ENCODE assay signal across 9 mouse cellular contexts in genomic region chr4:124742839-124743238, GRCm38 (mm10). TPM values are rescaled to one million over a fixed set of nuclear protein-coding genes. Genes with fewer than 3 reads are reported as not detected.
DNase-seq lines count a peak whose midpoint lies in the region; ATAC-seq and TF ChIP-seq lines count a peak whose summit lies in the region.
"Had no signal": no experiment of that assay in that cellular context is flagged by ENCODE, and none has a peak within 500 bp of the region (broad histone marks: within the 10 kb centered on the region; RNA-seq: fewer than 3 reads in every experiment).

No protein-coding gene starts in this region.

- H3K9me3 ChIP-seq in neural tube, embryonic 13.5 days: no peaks in the 10 kb centered on the region
- H3K9me3 ChIP-seq: neural tube, embryonic 12.5 days had no signal

- TF ChIP-seq CTCF in small intestine, adult 2 months (IDR thresholded peaks at IDR 0.05; ENCODE audit: extremely low read depth, insufficient read length, insufficient replicate concordance, low read depth, low read length): no peak

- 93% methylated on average over 11 of the region's 11 CpGs for WGBS in neural tube, embryonic 13.5 days
- 50% methylated on average over 11 of the region's 11 CpGs for whole genome bisulfite sequencing in small intestine, adult 2 months

- peak; percentile 57 for DNase-seq in kidney, adult 18-20 months
- DNase-seq in kidney, postnatal 10 days: no peak
- no peak for DNase-seq in neural tube, embryonic 10.5 days (ENCODE audit: extremely low spot score, low spot score)
- peak; percentile 54 for DNase-seq in kidney, postnatal 14 days
- no peak for DNase-seq in adipocyte (ENCODE audit: low spot score)
- no peak for DNase-seq in adrenal gland, adult (ENCODE audit: inconsistent age in 2 of 2, low spot score in 1 of 2)

- H3K27ac ChIP-seq in neural tube, embryonic 13.5 days (replicated peaks): no peak overlapping the region
- H3K27ac ChIP-seq in small intestine, adult 2 months (ENCODE audit: insufficient read depth, low read depth, low read length): peak overlapping the region; percentile 57; the same call in 1 of the 2 replicates
- H3K27ac ChIP-seq: neural tube, embryonic 12.5 days had no signal

- peak overlapping the region; percentile 78; the same call in 1 of the 2 replicates for H3K4me2 ChIP-seq in neural tube, embryonic 13.5 days

- no peak for TF ChIP-seq POLR2A in small intestine, adult 2 months (IDR thresholded peaks at IDR 0.05; ENCODE audit: low read depth, low read length)

- no peaks in the 10 kb centered on the region for H3K27me3 ChIP-seq in neural tube, embryonic 13.5 days
- H3K27me3 ChIP-seq in small intestine, adult 2 months (ENCODE audit: control insufficient read depth, insufficient read depth, low read length): no peaks in the 10 kb centered on the region
- H3K27me3 ChIP-seq: neural tube, embryonic 12.5 days had no signal

- no peak overlapping the region for H3K9ac ChIP-seq in neural tube, embryonic 13.5 days

- H3K4me3 ChIP-seq in neural tube, embryonic 13.5 days: no peak overlapping the region
- H3K4me3 ChIP-seq in small intestine, adult 2 months (ENCODE audit: low read depth, low read length): no peak overlapping the region

- peaks cover 31% of the 10 kb centered on the region for H3K36me3 ChIP-seq in neural tube, embryonic 13.5 days
- no peaks in the 10 kb centered on the region for H3K36me3 ChIP-seq in small intestine, adult 2 months (ENCODE audit: control insufficient read depth, insufficient read depth, low read length)
- H3K36me3 ChIP-seq: neural tube, embryonic 12.5 days had no signal

- peaks cover 14% of the 10 kb centered on the region for H3K4me1 ChIP-seq in neural tube, embryonic 13.5 days (replicated peaks)
- H3K4me1 ChIP-seq in small intestine, adult 2 months (ENCODE audit: control insufficient read depth, insufficient read depth, insufficient read length, low read length): peaks cover 14% of the 10 kb centered on the region; the same call in 1 of the 2 replicates

- ATAC-seq in neural tube, embryonic 13.5 days (ENCODE audit: low read depth): no peak

RNA-seq across cellular contexts. Expression of gene Inpp5b, which starts 1.2 kb away (rescaled TPM):
- polyA plus RNA-seq in neural tube, embryonic 13.5 days (2015; fragmentation: Nextera tagmentation; extraction: Ambion mirVana): 23.6 and 29.1 TPM in 2 replicates
- polyA plus RNA-seq in small intestine, adult 2 months (2012; rRNA removed): 21.8 and 26.7 TPM in 2 replicates

RNA-seq across cellular contexts. Expression of gene Sf3a3, which starts 28.3 kb away (rescaled TPM):
- 101 and 115 TPM in 2 replicates for polyA plus RNA-seq in neural tube, embryonic 13.5 days (2015; fragmentation: Nextera tagmentation; extraction: Ambion mirVana)
- polyA plus RNA-seq in small intestine, adult 2 months (2012; rRNA removed): 3.3 and 7.2 TPM in 2 replicates

RNA-seq across cellular contexts. Expression of gene Fhl3, which starts 42.3 kb away (rescaled TPM):
- 2.6 and 2.9 TPM in 2 replicates for polyA plus RNA-seq in neural tube, embryonic 13.5 days (2015; fragmentation: Nextera tagmentation; extraction: Ambion mirVana)
- polyA plus RNA-seq in small intestine, adult 2 months (2012; rRNA removed): 6.8 and 9.2 TPM in 2 replicates

RNA-seq across cellular contexts. Expression of gene Utp11, which starts 49.4 kb away (rescaled TPM):
- polyA plus RNA-seq in neural tube, embryonic 13.5 days (2015; fragmentation: Nextera tagmentation; extraction: Ambion mirVana): 49.2 and 54.2 TPM in 2 replicates
- polyA plus RNA-seq in small intestine, adult 2 months (2012; rRNA removed): 0.57 and 0.85 TPM in 2 replicates

RNA-seq across cellular contexts. Expression of gene Mtf1, which starts 59.1 kb away (rescaled TPM):
- 11.7 and 12.2 TPM in 2 replicates for polyA plus RNA-seq in neural tube, embryonic 13.5 days (2015; fragmentation: Nextera tagmentation; extraction: Ambion mirVana)
- 2.8 and 12.4 TPM in 2 replicates for polyA plus RNA-seq in small intestine, adult 2 months (2012; rRNA removed)

Comparison
In these comparisons a context has a peak if more than half of its experiments do, and no peak if none do; other contexts are left out.
1. DNase-seq: peak in kidney, adult 18-20 months (single experiment) and kidney, postnatal 14 days (single experiment); none in kidney, postnatal 10 days (single experiment), neural tube, embryonic 10.5 days (single experiment), adipocyte (single experiment) and adrenal gland, adult (0 of 2).
2. RNA of gene Sf3a3, which starts 28.3 kb away (polyA plus RNA-seq): 101 to 115 TPM in neural tube, embryonic 13.5 days; 3.3 to 7.2 TPM in small intestine, adult 2 months; every median in the first group is over 10 times any median in the second.